17 mouse cellular contexts compared by ENCODE assay signal in genomic region chr14:99743625-99744297, GRCm38 (mm10).
DNase-seq lines count a peak whose midpoint lies in the region; ATAC-seq and TF ChIP-seq lines count a peak whose summit lies in the region.
"Had no signal": no experiment of that assay in that cellular context is flagged by ENCODE, and none has a peak within 500 bp of the region (broad histone marks: within the 10 kb centered on the region; RNA-seq: fewer than 3 reads in every experiment).

No protein-coding gene starts in this region.

- H3K4me3 ChIP-seq in hindbrain, postnatal 0 days (ENCODE audit: low read length) = no peak overlapping the region
- no peak overlapping the region for H3K4me3 ChIP-seq in hindbrain, embryonic 10.5 days
- H3K4me3 ChIP-seq in lung, embryonic 16.5 days (ENCODE audit: low read length) = no peak overlapping the region
- H3K4me3 ChIP-seq: embryonic facial prominence, embryonic 13.5 days; limb, embryonic 15.5 days; neural tube, embryonic 13.5 days had no signal

- H3K36me3 ChIP-seq in hindbrain, postnatal 0 days (ENCODE audit: insufficient read depth, low read length) = no peaks in the 10 kb centered on the region
- H3K36me3 ChIP-seq in hindbrain, embryonic 10.5 days = no peaks in the 10 kb centered on the region
- H3K36me3 ChIP-seq in lung, embryonic 16.5 days (ENCODE audit: control insufficient read depth, insufficient read depth, low read length) = no peaks in the 10 kb centered on the region
- H3K36me3 ChIP-seq: embryonic facial prominence, embryonic 13.5 days; limb, embryonic 15.5 days; neural tube, embryonic 13.5 days had no signal

- no peak for TF ChIP-seq CTCF in hindbrain, postnatal 0 days (IDR thresholded peaks at IDR 0.05; ENCODE audit: low read depth)

- 80% methylated on average over 17 of the region's 17 CpGs for WGBS in hindbrain, postnatal 0 days
- 86% methylated on average over 17 of the region's 17 CpGs for WGBS in hindbrain, embryonic 10.5 days
- 71% methylated on average over 17 of the region's 17 CpGs for WGBS in lung, embryonic 16.5 days

- H3K27me3 ChIP-seq in hindbrain, postnatal 0 days (ENCODE audit: insufficient read depth, low read length) = no peaks in the 10 kb centered on the region
- H3K27me3 ChIP-seq in hindbrain, embryonic 10.5 days (ENCODE audit: insufficient read depth, poor library complexity, severe bottlenecking) = no peaks in the 10 kb centered on the region
- H3K27me3 ChIP-seq in lung, embryonic 16.5 days (ENCODE audit: control insufficient read depth, insufficient read depth, low read depth, low read length) = no peaks in the 10 kb centered on the region
- H3K27me3 ChIP-seq: CH12.LX; embryonic facial prominence, embryonic 13.5 days; limb, embryonic 15.5 days; neural tube, embryonic 13.5 days had no signal

- no peaks in the 10 kb centered on the region for H3K9me3 ChIP-seq in hindbrain, postnatal 0 days (ENCODE audit: low read length)
- no peaks in the 10 kb centered on the region for H3K9me3 ChIP-seq in hindbrain, embryonic 10.5 days
- no peaks in the 10 kb centered on the region for H3K9me3 ChIP-seq in lung, embryonic 16.5 days (ENCODE audit: control insufficient read depth, low read length)
- H3K9me3 ChIP-seq: embryonic facial prominence, embryonic 13.5 days; limb, embryonic 15.5 days; neural tube, embryonic 13.5 days had no signal

- no peak overlapping the region for H3K9ac ChIP-seq in hindbrain, postnatal 0 days (replicated peaks; ENCODE audit: low read length)
- H3K9ac ChIP-seq in lung, embryonic 16.5 days (ENCODE audit: low read length) = no peak overlapping the region
- H3K9ac ChIP-seq: embryonic facial prominence, embryonic 13.5 days; limb, embryonic 15.5 days; liver, postnatal 0 days; neural tube, embryonic 13.5 days had no signal

- H3K4me2 ChIP-seq in hindbrain, postnatal 0 days (ENCODE audit: low read depth, low read length) = no peak overlapping the region
- H3K4me2 ChIP-seq in lung, embryonic 16.5 days (ENCODE audit: low read depth, low read length) = no peak overlapping the region
- H3K4me2 ChIP-seq: embryonic facial prominence, embryonic 13.5 days; limb, embryonic 15.5 days; neural tube, embryonic 13.5 days had no signal

- no peak overlapping the region for H3K27ac ChIP-seq in hindbrain, postnatal 0 days
- H3K27ac ChIP-seq in hindbrain, embryonic 10.5 days = no peak overlapping the region
- peak overlapping the region; percentile 55 for H3K27ac ChIP-seq in lung, embryonic 16.5 days (ENCODE audit: low read length)
- H3K27ac ChIP-seq: embryonic facial prominence, embryonic 13.5 days; limb, embryonic 15.5 days; neural tube, embryonic 13.5 days had no signal

- H3K4me1 ChIP-seq in hindbrain, postnatal 0 days (ENCODE audit: insufficient read depth, low read length) = no peaks in the 10 kb centered on the region
- peaks cover 11% of the 10 kb centered on the region for H3K4me1 ChIP-seq in hindbrain, embryonic 10.5 days (replicated peaks)
- no peaks in the 10 kb centered on the region for H3K4me1 ChIP-seq in lung, embryonic 16.5 days (replicated peaks; ENCODE audit: control insufficient read depth, insufficient read depth, low read length)
- H3K4me1 ChIP-seq: limb, embryonic 15.5 days had no signal

- no peak for ATAC-seq in hindbrain, postnatal 0 days
- ATAC-seq in lung, embryonic 16.5 days (ENCODE audit: low read depth) = peak; percentile 78
- ATAC-seq: liver, postnatal 0 days had no signal

- DNase-seq in cerebellum, adult 9-11 months = peak; percentile 3
- DNase-seq in cerebellum, postnatal 14 days = no peak
- peak; percentile 20 for DNase-seq in hindbrain, postnatal 0 days (ENCODE audit: low spot score)
- DNase-seq in hindbrain, embryonic 10.5 days (ENCODE audit: low spot score) = no peak
- no peak for DNase-seq in lung, postnatal 4 days
- peak; percentile 52 to 71 for DNase-seq in right cerebral cortex, postnatal 10 days (ENCODE audit: low spot score in 2 of 2)
- DNase-seq in kidney, postnatal 25 days = no peak
- DNase-seq: adrenal gland, postnatal 25 days; heart, postnatal 36 days; kidney, adult 8-10 months; liver, postnatal 0 days; thymus, adult 18-20 months had no signal

Comparison
In these comparisons a context has a peak if more than half of its experiments do, and no peak if none do; other contexts are left out.
1. DNase-seq: peak in cerebellum, adult 9-11 months (single experiment), hindbrain, postnatal 0 days (single experiment) and right cerebral cortex, postnatal 10 days (2 of 2); none in cerebellum, postnatal 14 days (0 of 2), hindbrain, embryonic 10.5 days (single experiment), lung, postnatal 4 days (0 of 2) and kidney, postnatal 25 days (0 of 2).